Mouse (Mus musculus) heart, embryonic 16.5 days (tissue): ENCODE results near the gene Rpgr. TPM values are rescaled to one million over a fixed set of nuclear protein-coding genes. Genes with fewer than 3 reads are reported as not detected.

Experiments
- ATAC-seq: fragments of 200-750 bp; cut with Nextera tagmentation; replicated peaks from 2 replicates; pipeline ENCODE4 v1.8.0; 2017; ENCODE audit warnings: moderate number of reproducible peaks; ENCODE audit not compliant: insufficient read depth, low FRiP score; ENCODE audit errors: extremely low read depth
- H3K27ac ChIP-seq: fragments of 300-500 bp; sonication (generic); 2 replicates; pipeline ENCODE4 v1.5.1; 2014; ENCODE audit warnings: mild to moderate bottlenecking, low read length, control low read depth, moderate library complexity
- H3K27me3 ChIP-seq: fragments of 300-500 bp; sonication (generic); 2 replicates; pipeline ENCODE4 v1.6.1; 2014; ENCODE audit warnings: low read length, mixed read lengths; ENCODE audit not compliant: control insufficient read depth, insufficient read depth
- H3K36me3 ChIP-seq: fragments of 300-500 bp; sonication (generic); 2 replicates; pipeline ENCODE4 v1.6.1; 2014; ENCODE audit not compliant: control insufficient read depth, insufficient read depth
- H3K4me1 ChIP-seq: fragments of 300-500 bp; sonication (generic); 2 replicates; pipeline ENCODE4 v1.6.1; 2014; ENCODE audit warnings: low read length, mixed read lengths; ENCODE audit not compliant: control insufficient read depth, insufficient read depth
- H3K4me2 ChIP-seq: fragments of 300-500 bp; sonication (generic); 2 replicates; pipeline ENCODE4 v1.6.1; 2014; ENCODE audit warnings: low read depth, mild to moderate bottlenecking, control low read depth, low read length
- H3K4me3 ChIP-seq: fragments of 300-500 bp; sonication (generic); 2 replicates; pipeline ENCODE4 v1.5.1; 2014; ENCODE audit warnings: mild to moderate bottlenecking, control low read depth, low read length
- H3K9ac ChIP-seq: fragments of 300-500 bp; sonication (generic); 2 replicates; pipeline ENCODE4 v1.6.1; 2014; ENCODE audit warnings: low read length, control low read depth
- H3K9me3 ChIP-seq: fragments of 300-500 bp; sonication (generic); replicated peaks from 2 replicates; pipeline ENCODE4 v1.6.1; 2016; ENCODE audit warnings: low read length; ENCODE audit not compliant: control insufficient read depth
- WGBS: fragments of 180-500 bp; shearing (Covaris S2); extraction: QIAGEN DNeasy Blood & Tissue Kit; methylation state at CpG from one replicate; pipeline ENCODE4 v1.1.7; 2014; 5-methylcytosine and 5-hydroxymethylcytosine counted together
- polyA plus RNA-seq: library from polyadenylated mRNA; unstranded; fragments of >200 nt; fragmentation: Nextera tagmentation; extraction: Ambion mirVana; gene quantifications from 2 replicates; pipeline ENCODE4 v1.2.1, GENCODE M21; 2015

Rpgr gene
- polyA plus RNA-seq, 1 experiment from 2014 or later = 9.8 TPM

DNA sequence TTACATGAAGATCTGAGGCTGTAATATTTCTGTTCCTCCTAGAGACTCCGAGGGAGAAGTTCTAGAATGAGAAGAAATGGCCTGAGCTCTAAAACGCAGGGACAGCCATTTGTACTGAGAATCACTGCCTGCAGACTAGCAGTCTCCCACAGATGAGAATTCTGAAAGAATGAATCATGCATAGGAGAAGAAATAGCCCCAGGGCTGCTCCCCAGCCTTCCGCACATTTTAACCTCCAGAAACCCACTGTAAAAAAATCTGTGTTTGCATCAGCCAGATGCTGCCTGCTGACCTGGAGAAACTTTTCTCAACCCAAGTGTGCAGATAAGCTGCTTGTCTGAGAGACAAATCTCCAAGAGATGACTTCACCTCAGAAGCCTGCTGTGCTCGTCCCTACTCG lies 111.2 kb downstream of the Rpgr start:
- no peaks in the 10 kb centered on the region for H3K27me3 ChIP-seq
- WGBS = 61% methylated on average over 5 of the region's 5 CpGs
- H3K9me3 ChIP-seq = no peaks in the 10 kb centered on the region
- ATAC-seq = no peak
- no peak overlapping the region for H3K27ac ChIP-seq
- H3K4me3 ChIP-seq = no peak overlapping the region
- no peak overlapping the region for H3K4me2 ChIP-seq
- H3K36me3 ChIP-seq = no peaks in the 10 kb centered on the region
- H3K4me1 ChIP-seq = no peaks in the 10 kb centered on the region
- H3K9ac ChIP-seq = no peak overlapping the region

DNA sequence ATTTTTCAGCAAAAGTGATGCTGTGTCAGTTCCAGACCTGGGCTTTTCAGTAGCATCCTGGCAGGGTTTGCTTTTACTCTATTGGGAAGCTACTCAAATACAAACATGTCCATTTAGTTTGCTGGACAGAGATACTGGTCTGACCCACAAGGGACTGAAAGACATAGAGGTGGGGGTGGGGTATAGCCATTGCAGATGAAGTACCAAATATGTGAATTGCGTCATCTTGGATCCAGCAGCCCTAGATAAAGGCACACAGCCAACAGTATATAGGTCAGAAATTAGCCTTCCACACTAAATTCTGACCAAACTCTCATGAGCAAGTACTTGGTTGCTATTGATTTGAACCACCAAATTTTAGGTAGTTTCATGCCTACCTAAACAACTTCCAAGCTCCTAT lies 114.0 kb downstream of the Rpgr start:
- Histone ChIP-seq H3K36me3 (no peaks in the 10 kb centered on the region), H3K27ac (no peak overlapping the region), H3K9ac (no peak overlapping the region), H3K9me3 (no peaks in the 10 kb centered on the region), H3K27me3 (no peaks in the 10 kb centered on the region), H3K4me2 (no peak overlapping the region), H3K4me1 (no peaks in the 10 kb centered on the region), H3K4me3 (no peak overlapping the region)
- WGBS = 68% methylated on average over 1 of the region's 1 CpGs
- ATAC-seq = no peak

DNA sequence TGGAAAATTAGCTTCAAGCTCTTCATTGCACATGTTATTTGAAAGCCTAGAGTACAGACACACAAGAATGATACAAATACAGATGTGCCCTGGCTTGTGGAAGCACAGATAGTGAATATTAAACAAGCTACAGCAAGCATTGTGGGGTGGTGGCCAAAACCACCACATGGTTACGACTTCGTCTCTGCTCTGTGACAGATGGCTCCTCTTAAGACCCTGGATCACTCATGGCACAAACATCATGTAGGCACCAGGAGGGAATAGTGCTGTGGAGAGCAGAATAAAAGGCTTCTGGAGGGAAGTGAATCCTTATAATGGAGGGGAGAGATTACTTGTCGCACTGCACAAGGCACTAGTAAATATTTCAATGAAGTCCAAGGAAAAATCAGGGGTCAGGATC lies 120.9 kb downstream of the Rpgr start:
- H3K4me2 ChIP-seq = no peak overlapping the region
- H3K4me1 ChIP-seq = no peaks in the 10 kb centered on the region
- no peaks in the 10 kb centered on the region for H3K27me3 ChIP-seq
- H3K27ac ChIP-seq = no peak overlapping the region
- no peak for ATAC-seq
- H3K4me3 ChIP-seq = no peak overlapping the region
- 81% methylated on average over 3 of the region's 3 CpGs for WGBS
- no peaks in the 10 kb centered on the region for H3K36me3 ChIP-seq
- no peak overlapping the region for H3K9ac ChIP-seq
- no peaks in the 10 kb centered on the region for H3K9me3 ChIP-seq

DNA sequence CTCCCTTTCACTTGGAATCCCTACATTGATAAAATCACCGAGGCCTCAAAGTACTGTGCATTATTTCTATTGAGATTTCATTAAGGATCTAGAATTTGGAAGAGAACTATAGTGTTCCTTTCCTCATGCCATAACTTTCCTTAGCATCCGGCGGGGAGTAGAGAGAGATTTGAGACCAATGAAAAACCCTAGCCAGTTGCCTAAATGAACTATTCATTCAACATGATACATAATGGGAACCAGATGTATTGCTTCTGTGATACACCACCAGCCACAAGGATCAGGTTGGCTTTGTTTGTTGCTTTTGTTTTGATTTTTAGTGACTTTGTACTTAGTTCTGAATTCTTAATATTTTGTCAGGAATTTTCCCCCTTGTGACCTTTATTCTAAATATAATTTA lies 136.3 kb downstream of the Rpgr start:
- Histone ChIP-seq H3K4me3 (no peak overlapping the region), H3K27me3 (no peaks in the 10 kb centered on the region), H3K36me3 (no peaks in the 10 kb centered on the region), H3K27ac (no peak overlapping the region), H3K4me1 (no peaks in the 10 kb centered on the region), H3K9ac (no peak overlapping the region), H3K9me3 (no peaks in the 10 kb centered on the region), H3K4me2 (no peak overlapping the region)
- no peak for ATAC-seq
- 70% methylated on average over 3 of the region's 3 CpGs for WGBS

DNA sequence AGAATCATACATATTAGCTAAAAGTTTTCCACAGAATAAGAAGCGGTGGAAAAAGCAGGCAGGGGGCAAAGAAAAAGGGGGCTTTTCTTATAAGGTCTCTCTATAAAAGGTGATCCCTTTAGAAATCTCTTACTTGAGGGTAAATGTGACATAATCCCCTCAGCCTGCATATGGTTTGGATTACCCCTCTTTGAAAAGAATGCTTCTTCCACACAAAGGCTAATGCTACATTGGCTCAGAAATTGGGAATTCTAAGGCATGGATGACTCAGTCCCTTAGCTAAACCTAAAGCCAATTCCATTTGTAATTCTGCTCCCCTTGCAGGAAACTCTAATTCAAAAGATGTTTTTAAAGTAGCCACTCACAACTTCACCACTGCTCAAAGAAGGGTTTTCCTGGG lies 136.7 kb downstream of the Rpgr start:
- Histone ChIP-seq H3K27ac (no peak overlapping the region), H3K27me3 (no peaks in the 10 kb centered on the region), H3K9me3 (no peaks in the 10 kb centered on the region), H3K4me3 (no peak overlapping the region), H3K36me3 (no peaks in the 10 kb centered on the region), H3K4me1 (no peaks in the 10 kb centered on the region), H3K9ac (no peak overlapping the region), H3K4me2 (no peak overlapping the region)
- 57% methylated on average over 1 of the region's 1 CpGs for WGBS
- ATAC-seq = no peak

DNA sequence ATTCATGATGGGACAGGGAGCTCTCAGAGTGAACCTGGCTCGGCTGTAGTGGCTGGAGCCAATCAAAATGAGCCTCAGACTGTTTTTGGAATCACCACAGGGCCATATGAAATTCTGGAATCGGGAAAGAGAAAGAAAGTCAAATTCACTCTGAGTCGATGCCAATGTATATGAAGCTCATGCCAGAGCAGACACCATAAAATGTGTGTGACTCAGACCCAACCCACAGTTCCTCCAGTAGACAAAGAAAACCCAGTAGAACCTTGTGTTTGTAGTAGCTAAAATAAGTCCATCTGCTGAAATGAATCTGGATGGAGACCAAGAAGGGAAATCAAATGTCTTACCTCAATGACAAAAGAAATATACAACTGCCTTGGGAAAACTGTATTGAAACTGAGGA lies 142.8 kb downstream of the Rpgr start:
- no peaks in the 10 kb centered on the region for H3K9me3 ChIP-seq
- no peak for ATAC-seq
- no peak overlapping the region for H3K4me2 ChIP-seq
- H3K4me1 ChIP-seq = no peaks in the 10 kb centered on the region
- 72% methylated on average over 3 of the region's 3 CpGs for WGBS
- H3K27ac ChIP-seq = no peak overlapping the region
- H3K36me3 ChIP-seq = no peaks in the 10 kb centered on the region
- no peak overlapping the region for H3K4me3 ChIP-seq
- H3K27me3 ChIP-seq = no peaks in the 10 kb centered on the region
- no peak overlapping the region for H3K9ac ChIP-seq

DNA sequence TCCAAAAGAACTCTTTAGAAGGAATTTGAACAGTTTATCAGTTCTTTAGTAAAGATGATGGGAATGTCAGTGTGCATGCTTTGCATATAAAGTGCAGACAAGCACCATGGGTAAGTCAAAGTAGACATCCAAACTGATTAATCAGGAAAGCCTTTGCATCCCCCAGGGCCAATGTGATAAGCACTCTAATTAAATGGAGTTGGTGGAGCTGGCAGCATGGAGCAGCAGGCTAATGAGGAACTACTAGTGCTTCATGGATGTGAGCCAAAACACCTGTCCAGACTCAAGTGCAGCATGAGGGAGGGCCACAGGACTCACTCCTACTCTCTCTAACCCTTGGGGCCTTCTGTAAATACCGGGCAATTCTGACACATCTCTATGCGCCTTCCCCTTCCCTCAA lies 145.2 kb downstream of the Rpgr start:
- Histone ChIP-seq H3K4me3 (no peak overlapping the region), H3K4me2 (no peak overlapping the region), H3K27me3 (no peaks in the 10 kb centered on the region), H3K4me1 (no peaks in the 10 kb centered on the region), H3K9me3 (no peaks in the 10 kb centered on the region), H3K9ac (no peak overlapping the region), H3K36me3 (no peaks in the 10 kb centered on the region), H3K27ac (no peak overlapping the region)
- no peak for ATAC-seq
- WGBS = 67% methylated on average over 2 of the region's 2 CpGs

DNA sequence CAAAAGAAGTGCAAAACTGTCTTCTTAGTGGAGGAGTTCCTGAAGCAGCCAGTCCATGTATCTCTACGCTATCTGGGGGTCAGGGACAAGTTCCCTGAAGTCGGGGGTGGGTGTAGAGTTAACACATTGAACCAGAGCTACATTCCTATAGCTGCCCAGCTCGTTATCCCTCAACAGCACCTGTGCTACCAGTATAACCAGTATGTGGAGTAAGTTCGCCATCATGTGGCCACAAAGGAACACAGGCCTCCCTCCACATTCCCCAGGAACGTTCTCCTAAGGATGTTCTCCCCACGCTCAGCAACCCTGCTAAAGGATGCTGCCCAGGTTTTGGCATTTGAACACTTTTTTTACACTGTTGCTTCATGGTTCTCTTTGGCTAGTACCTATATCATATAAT lies 146.0 kb downstream of the Rpgr start:
- ATAC-seq = no peak
- WGBS = 19% methylated on average over 6 of the region's 6 CpGs
- no peaks in the 10 kb centered on the region for H3K4me1 ChIP-seq
- H3K4me3 ChIP-seq = no peak overlapping the region
- no peak overlapping the region for H3K4me2 ChIP-seq
- H3K36me3 ChIP-seq = no peaks in the 10 kb centered on the region
- no peak overlapping the region for H3K9ac ChIP-seq
- no peaks in the 10 kb centered on the region for H3K27me3 ChIP-seq
- H3K9me3 ChIP-seq = no peaks in the 10 kb centered on the region
- no peak overlapping the region for H3K27ac ChIP-seq

DNA sequence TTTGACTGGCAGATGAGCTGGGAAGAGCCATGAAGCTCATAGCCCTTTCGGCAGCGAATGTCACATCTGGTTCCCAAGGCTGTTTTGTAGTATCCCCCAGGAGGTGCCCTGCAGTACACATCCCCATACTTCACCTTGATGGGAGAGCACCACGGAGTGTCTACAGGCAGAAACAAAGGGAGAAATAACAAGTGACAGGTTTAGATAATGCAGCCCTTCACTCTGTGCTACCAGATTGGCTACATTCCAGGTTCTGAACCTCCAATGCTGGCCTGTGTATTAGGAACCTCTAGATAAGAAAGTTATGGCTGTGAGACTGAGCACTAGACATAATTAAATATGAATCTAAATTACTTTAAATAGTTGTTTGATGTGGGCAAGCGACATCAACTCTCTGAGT lies 147.3 kb downstream of the Rpgr start:
- H3K4me2 ChIP-seq = no peak overlapping the region
- H3K4me1 ChIP-seq = no peaks in the 10 kb centered on the region
- ATAC-seq = no peak
- H3K9me3 ChIP-seq = no peaks in the 10 kb centered on the region
- no peaks in the 10 kb centered on the region for H3K36me3 ChIP-seq
- H3K27ac ChIP-seq = no peak overlapping the region
- H3K27me3 ChIP-seq = no peaks in the 10 kb centered on the region
- no peak overlapping the region for H3K9ac ChIP-seq
- H3K4me3 ChIP-seq = no peak overlapping the region
- WGBS = 51% methylated on average over 4 of the region's 4 CpGs

DNA sequence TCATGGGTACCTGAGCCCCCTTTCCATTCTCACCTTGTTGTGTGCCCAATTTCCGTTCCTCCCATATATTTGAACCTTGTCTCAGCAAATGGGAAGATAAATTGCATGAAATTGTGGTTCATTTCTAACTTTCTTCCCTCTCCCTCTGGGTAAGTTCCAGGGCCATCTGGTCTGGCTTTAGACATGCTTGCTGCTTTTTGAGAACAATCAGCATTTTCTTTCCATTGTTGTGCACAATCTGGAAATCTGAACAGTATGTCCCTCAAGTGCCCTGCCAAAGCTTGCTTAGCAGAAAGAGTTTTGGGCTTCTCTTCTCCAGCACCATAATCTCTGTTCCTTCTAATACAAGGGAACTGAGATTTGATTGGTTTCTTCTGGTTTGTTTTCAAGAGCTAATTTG lies 152.9 kb downstream of the Rpgr start:
- no peak overlapping the region for H3K4me2 ChIP-seq
- H3K27ac ChIP-seq = no peak overlapping the region
- H3K27me3 ChIP-seq = no peaks in the 10 kb centered on the region
- no peaks in the 10 kb centered on the region for H3K9me3 ChIP-seq
- 44% methylated on average over 1 of the region's 1 CpGs for WGBS
- H3K4me1 ChIP-seq = no peaks in the 10 kb centered on the region
- no peak overlapping the region for H3K4me3 ChIP-seq
- H3K36me3 ChIP-seq = no peaks in the 10 kb centered on the region
- no peak for ATAC-seq
- no peak overlapping the region for H3K9ac ChIP-seq
